Mouse (Mus musculus): ENCODE measurements around the gene Acsl6. TPM values are rescaled to one million over a fixed set of nuclear protein-coding genes. Genes with fewer than 3 reads are reported as not detected.

Acsl6 gene
- polyA plus RNA-seq (2015; fragmentation: Nextera tagmentation; extraction: Ambion mirVana): 2.7 and 5.7 TPM in 2 replicates

- H3K4me3 ChIP-seq (replicated peaks): peak within 1 kb of the TSS; percentile 49
- H3K27ac ChIP-seq (replicated peaks): no peak within 1 kb of the TSS
- peak within 1 kb of the TSS; percentile 94 for H3K4me2 ChIP-seq (replicated peaks)
- peak; percentile 39; the same call in 1 of the 2 replicates for ATAC-seq (ENCODE audit: insufficient number of reproducible peaks, low FRiP score, low TSS enrichment, low read depth)
- peak within 1 kb of the TSS; percentile 28; the same call in 1 of the 2 replicates for H3K9ac ChIP-seq
- H3K9me3 ChIP-seq (replicated peaks): no peaks in the 10 kb centered on the region
- H3K4me1 ChIP-seq: peaks cover 8% of the 10 kb centered on the region
- H3K36me3 ChIP-seq: no peaks in the 10 kb centered on the region
- under 1% methylated on average over 54 of the region's 59 CpGs for WGBS
- H3K27me3 ChIP-seq: peaks cover 15% of the 10 kb centered on the region
These were observed at the start of gene Acsl6 for GRCm38 (mm10) chr11:54303728-54304470. Acsl6 (plus strand) TSS chr11:54303798.

GRCm38 (mm10) chr11:54254114-54254513 lies 49.5 kb upstream of the Acsl6 start:
- Histone ChIP-seq H3K9me3 (replicated peaks) (no peaks in the 10 kb centered on the region), H3K4me1 (no peaks in the 10 kb centered on the region), H3K4me3 (replicated peaks) (no peak overlapping the region), H3K4me2 (replicated peaks) (no peak overlapping the region), H3K27ac (replicated peaks) (no peak overlapping the region), H3K27me3 (peaks cover 2% of the 10 kb centered on the region; the same call in 1 of the 2 replicates), H3K36me3 (no peaks in the 10 kb centered on the region), H3K9ac (no peak overlapping the region)
- no peak for ATAC-seq (ENCODE audit: insufficient number of reproducible peaks, low FRiP score, low TSS enrichment, low read depth)
- WGBS: 58% methylated on average over 4 of the region's 4 CpGs

GRCm38 (mm10) chr11:54256624-54257376 lies 46.8 kb upstream of the Acsl6 start:
- Histone ChIP-seq H3K9ac (no peak overlapping the region), H3K27ac (replicated peaks) (no peak overlapping the region), H3K36me3 (no peaks in the 10 kb centered on the region), H3K4me1 (no peaks in the 10 kb centered on the region), H3K4me3 (replicated peaks) (no peak overlapping the region), H3K9me3 (replicated peaks) (no peaks in the 10 kb centered on the region), H3K4me2 (replicated peaks) (no peak overlapping the region), H3K27me3 (no peaks in the 10 kb centered on the region)
- no peak; the same call in 1 of the 2 replicates for ATAC-seq (ENCODE audit: insufficient number of reproducible peaks, low FRiP score, low TSS enrichment, low read depth)
- 55% methylated on average over 3 of the region's 3 CpGs for WGBS

GRCm38 (mm10) chr11:54263405-54264031 lies 40.1 kb upstream of the Acsl6 start:
- Histone ChIP-seq H3K27me3 (no peaks in the 10 kb centered on the region), H3K9ac (no peak overlapping the region), H3K27ac (replicated peaks) (no peak overlapping the region), H3K4me3 (replicated peaks) (no peak overlapping the region), H3K4me2 (replicated peaks) (no peak overlapping the region), H3K9me3 (replicated peaks) (no peaks in the 10 kb centered on the region), H3K36me3 (no peaks in the 10 kb centered on the region), H3K4me1 (no peaks in the 10 kb centered on the region)
- 12% methylated on average over 1 of the region's 1 CpGs for WGBS
- no peak for ATAC-seq (ENCODE audit: insufficient number of reproducible peaks, low FRiP score, low TSS enrichment, low read depth)

- ATAC-seq (ENCODE audit: insufficient number of reproducible peaks, low FRiP score, low TSS enrichment, low read depth): no peak
These were observed 39.1 kb upstream of the Acsl6 start for GRCm38 (mm10) chr11:54264542-54264941.

GRCm38 (mm10) chr11:54267177-54267576 lies 36.4 kb upstream of the Acsl6 start, which contains the start of gene Il3:
Il3 (minus strand) TSS chr11:54267277.
- H3K36me3 ChIP-seq: no peaks in the 10 kb centered on the region
- no peaks in the 10 kb centered on the region for H3K4me1 ChIP-seq
- no peak within 1 kb of the TSS for H3K27ac ChIP-seq (replicated peaks)
- 87% methylated on average over 6 of the region's 6 CpGs for WGBS
- H3K27me3 ChIP-seq: no peaks in the 10 kb centered on the region
- H3K4me3 ChIP-seq (replicated peaks): no peak within 1 kb of the TSS
- H3K9me3 ChIP-seq (replicated peaks): no peaks in the 10 kb centered on the region
- no peak within 1 kb of the TSS for H3K9ac ChIP-seq
- no peak for ATAC-seq (ENCODE audit: insufficient number of reproducible peaks, low FRiP score, low TSS enrichment, low read depth)
- no peak within 1 kb of the TSS for H3K4me2 ChIP-seq (replicated peaks)

More at GRCm38 (mm10) chr11:54264542-54264941, 39.1 kb upstream of the Acsl6 start:
- WGBS: 54% methylated on average over 2 of the region's 2 CpGs
- no peak overlapping the region for H3K4me2 ChIP-seq (replicated peaks)
- no peak overlapping the region for H3K27ac ChIP-seq (replicated peaks)
- no peak overlapping the region for H3K4me3 ChIP-seq (replicated peaks)
- H3K9ac ChIP-seq: no peak overlapping the region
- H3K9me3 ChIP-seq (replicated peaks): no peaks in the 10 kb centered on the region
- H3K36me3 ChIP-seq: no peaks in the 10 kb centered on the region
- H3K4me1 ChIP-seq: no peaks in the 10 kb centered on the region
- H3K27me3 ChIP-seq: no peaks in the 10 kb centered on the region

- Histone ChIP-seq H3K27ac (replicated peaks) (no peak overlapping the region), H3K9me3 (replicated peaks) (no peaks in the 10 kb centered on the region), H3K27me3 (no peaks in the 10 kb centered on the region), H3K36me3 (no peaks in the 10 kb centered on the region), H3K9ac (no peak overlapping the region), H3K4me3 (replicated peaks) (no peak overlapping the region), H3K4me2 (replicated peaks) (no peak overlapping the region), H3K4me1 (no peaks in the 10 kb centered on the region)
- 71% methylated on average over 3 of the region's 3 CpGs for WGBS
- no peak for ATAC-seq (ENCODE audit: insufficient number of reproducible peaks, low FRiP score, low TSS enrichment, low read depth)
These were observed 34.3 kb upstream of the Acsl6 start for GRCm38 (mm10) chr11:54269191-54269896.

GRCm38 (mm10) chr11:54271437-54271949 lies 32.1 kb upstream of the Acsl6 start:
- WGBS: 76% methylated on average over 5 of the region's 5 CpGs

GRCm38 (mm10) chr11:54287821-54288453 lies 15.7 kb upstream of the Acsl6 start:
- H3K27me3 ChIP-seq: no peaks in the 10 kb centered on the region
- no peak overlapping the region for H3K9ac ChIP-seq
- H3K27ac ChIP-seq (replicated peaks): no peak overlapping the region
- H3K36me3 ChIP-seq: no peaks in the 10 kb centered on the region
- WGBS: 86% methylated on average over 8 of the region's 8 CpGs
- H3K9me3 ChIP-seq (replicated peaks): no peaks in the 10 kb centered on the region
- H3K4me3 ChIP-seq (replicated peaks): no peak overlapping the region
- no peak overlapping the region for H3K4me2 ChIP-seq (replicated peaks)
- no peaks in the 10 kb centered on the region for H3K4me1 ChIP-seq
- ATAC-seq (ENCODE audit: insufficient number of reproducible peaks, low FRiP score, low TSS enrichment, low read depth): no peak

More at GRCm38 (mm10) chr11:54271437-54271949, 32.1 kb upstream of the Acsl6 start:
- no peak overlapping the region for H3K9ac ChIP-seq
- H3K9me3 ChIP-seq (replicated peaks): no peaks in the 10 kb centered on the region
- H3K4me1 ChIP-seq: no peaks in the 10 kb centered on the region
- H3K4me3 ChIP-seq (replicated peaks): no peak overlapping the region
- no peaks in the 10 kb centered on the region for H3K36me3 ChIP-seq
- no peak overlapping the region for H3K4me2 ChIP-seq (replicated peaks)
- no peak for ATAC-seq (ENCODE audit: insufficient number of reproducible peaks, low FRiP score, low TSS enrichment, low read depth)
- H3K27me3 ChIP-seq: no peaks in the 10 kb centered on the region
- H3K27ac ChIP-seq (replicated peaks): no peak overlapping the region

GRCm38 (mm10) chr11:54292163-54292562 lies 11.4 kb upstream of the Acsl6 start:
- no peak overlapping the region for H3K4me2 ChIP-seq (replicated peaks)
- H3K27ac ChIP-seq (replicated peaks): no peak overlapping the region
- 80% methylated on average over 2 of the region's 2 CpGs for WGBS
- no peaks in the 10 kb centered on the region for H3K9me3 ChIP-seq (replicated peaks)
- H3K9ac ChIP-seq: no peak overlapping the region
- no peaks in the 10 kb centered on the region for H3K36me3 ChIP-seq
- no peak overlapping the region for H3K4me3 ChIP-seq (replicated peaks)
- no peak for ATAC-seq (ENCODE audit: insufficient number of reproducible peaks, low FRiP score, low TSS enrichment, low read depth)
- H3K27me3 ChIP-seq: no peaks in the 10 kb centered on the region
- no peaks in the 10 kb centered on the region for H3K4me1 ChIP-seq
